Mouse (Mus musculus): ENCODE results near the gene Morc1.

The Morc1 gene

GRCm38 (mm10) chr16:48431027-48431426 lies at the start of gene Morc1:
Morc1 (plus strand) TSS chr16:48431237.
- no peak for DNase-seq (ENCODE audit: low spot score)

- no peak for DNase-seq (ENCODE audit: low spot score)
These were observed 47.3 kb upstream of the Morc1 start for GRCm38 (mm10) chr16:48383582-48384257.

- DNase-seq (ENCODE audit: low spot score): no peak
These were observed 44.1 kb upstream of the Morc1 start for GRCm38 (mm10) chr16:48386982-48387381.

- no peak for DNase-seq (ENCODE audit: low spot score)
These were observed 35.8 kb upstream of the Morc1 start for GRCm38 (mm10) chr16:48395278-48395677.

- DNase-seq (ENCODE audit: low spot score): no peak
These were observed 28.1 kb upstream of the Morc1 start for GRCm38 (mm10) chr16:48402963-48403362.

- no peak for DNase-seq (ENCODE audit: low spot score)
These were observed 27.6 kb upstream of the Morc1 start for GRCm38 (mm10) chr16:48403423-48403822.

GRCm38 (mm10) chr16:48404009-48404408 lies 27.0 kb upstream of the Morc1 start:
- DNase-seq (ENCODE audit: low spot score): no peak

- no peak for DNase-seq (ENCODE audit: low spot score)
These were observed 25.2 kb upstream of the Morc1 start for GRCm38 (mm10) chr16:48405674-48406403.

GRCm38 (mm10) chr16:48409580-48409979 lies 21.5 kb upstream of the Morc1 start:
- DNase-seq (ENCODE audit: low spot score): no peak

GRCm38 (mm10) chr16:48410125-48410524 lies 20.9 kb upstream of the Morc1 start:
- no peak for DNase-seq (ENCODE audit: low spot score)

- no peak for DNase-seq (ENCODE audit: low spot score)
These were observed 18.8 kb upstream of the Morc1 start, which contains the start of gene Gm5485 for GRCm38 (mm10) chr16:48412246-48412645. Gm5485 (minus strand) TSS chr16:48412416.

- no peak for DNase-seq (ENCODE audit: low spot score)
These were observed 12.5 kb upstream of the Morc1 start for GRCm38 (mm10) chr16:48418557-48418956.

- DNase-seq (ENCODE audit: low spot score): no peak
These were observed 12.0 kb upstream of the Morc1 start for GRCm38 (mm10) chr16:48419035-48419434.

- DNase-seq (ENCODE audit: low spot score): no peak
These were observed 8.5 kb upstream of the Morc1 start for GRCm38 (mm10) chr16:48422501-48422900.

- no peak for DNase-seq (ENCODE audit: low spot score)
These were observed 7.0 kb upstream of the Morc1 start for GRCm38 (mm10) chr16:48424069-48424468.

- no peak for DNase-seq (ENCODE audit: low spot score)
These were observed 1.6 kb upstream of the Morc1 start for GRCm38 (mm10) chr16:48429427-48429826.

- DNase-seq (ENCODE audit: low spot score): no peak
These were observed 4.4 kb downstream of the Morc1 start for GRCm38 (mm10) chr16:48435454-48435853.

GRCm38 (mm10) chr16:48437476-48437875 lies 6.4 kb downstream of the Morc1 start:
- DNase-seq (ENCODE audit: low spot score): no peak

- DNase-seq (ENCODE audit: low spot score): no peak
These were observed 13.6 kb downstream of the Morc1 start for GRCm38 (mm10) chr16:48444589-48444988.

- no peak for DNase-seq (ENCODE audit: low spot score)
These were observed 15.3 kb downstream of the Morc1 start for GRCm38 (mm10) chr16:48446161-48446925.

GRCm38 (mm10) chr16:48453264-48453663 lies 22.2 kb downstream of the Morc1 start:
- no peak for DNase-seq (ENCODE audit: low spot score)

GRCm38 (mm10) chr16:48473396-48473795 lies 42.4 kb downstream of the Morc1 start:
- DNase-seq (ENCODE audit: low spot score): no peak

Measured in left cerebral cortex, adult 11 months (tissue).